Mouse (Mus musculus) lung, postnatal 0 days (tissue): Measurements from ENCODE around the gene Dvl3.

Experiments
- CTCF ChIP-seq: IDR thresholded peaks from 2 replicates; pipeline ENCODE4 v1.5.1; 2016; ENCODE audit warnings: antibody characterized with exemption, mild to moderate bottlenecking
- EP300 ChIP-seq: IDR thresholded peaks from 2 replicates; pipeline ENCODE4 v1.6.1; 2016; ENCODE audit warnings: antibody characterized with exemption, mild to moderate bottlenecking, control low read depth

DNA sequence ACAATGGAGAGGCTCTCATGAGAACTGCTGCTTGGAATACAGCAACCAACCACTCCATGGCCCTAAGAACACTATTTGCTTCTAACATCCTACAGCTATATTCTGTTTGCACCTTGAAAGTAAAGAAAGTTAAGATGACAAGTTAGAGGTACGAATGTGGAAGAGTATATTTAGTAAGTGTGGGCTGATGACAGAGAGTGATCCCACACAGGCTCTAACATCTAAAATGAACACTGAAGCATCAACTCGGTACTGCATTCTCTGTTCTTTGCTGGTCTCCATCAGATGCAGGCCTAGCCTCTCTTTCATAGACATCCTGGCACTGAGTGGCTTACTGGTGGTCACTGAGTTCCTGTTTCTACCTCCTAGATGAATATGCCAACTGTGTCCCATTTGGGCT is 27.5 kb upstream of the Dvl3 start:
- TF ChIP-seq CTCF (no peak), EP300 (no peak)
